8 mouse cellular contexts compared by ENCODE assay signal in the genomic region with DNA sequence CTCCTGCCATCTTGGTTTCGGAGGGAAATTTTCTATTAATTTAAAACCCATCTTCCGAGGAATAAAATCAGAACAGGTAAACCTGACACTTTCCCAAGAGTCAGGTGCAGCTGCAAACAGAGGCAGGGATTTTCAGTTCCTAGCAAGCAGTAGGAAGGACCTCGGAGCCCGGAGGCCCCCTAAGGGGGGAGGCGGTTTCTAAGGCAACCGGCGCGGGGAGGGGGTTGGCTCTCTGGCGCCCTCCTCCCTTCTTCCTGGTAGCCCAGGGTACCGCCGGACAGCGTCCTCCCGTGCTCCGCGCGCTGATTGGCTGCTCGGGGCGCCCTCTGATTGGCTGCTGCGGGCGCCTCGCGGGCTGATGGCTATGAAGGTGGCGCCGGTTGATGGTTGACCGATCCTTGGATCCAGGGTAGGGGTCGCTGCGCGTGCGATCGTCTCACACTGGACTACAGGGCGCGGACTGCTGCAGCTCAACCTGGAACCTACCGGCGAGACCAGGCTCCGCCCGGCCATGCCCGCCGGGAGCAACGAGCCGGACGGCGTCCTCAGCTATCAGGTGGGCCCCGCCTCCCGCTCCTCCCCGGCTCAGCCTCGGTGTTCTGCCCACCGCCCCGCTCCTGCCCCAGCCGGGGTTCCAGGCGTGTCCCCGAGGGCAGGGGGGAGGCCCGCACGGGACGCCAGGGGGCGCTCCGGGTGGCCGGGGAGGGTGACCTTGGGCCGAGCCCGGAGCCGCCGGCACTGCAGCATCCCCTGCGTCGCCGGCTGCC. TPM values are rescaled to one million over a fixed set of nuclear protein-coding genes. Genes with fewer than 3 reads are reported as not detected.
DNase-seq lines count a peak whose midpoint lies in the region; ATAC-seq lines count a peak whose summit lies in the region.

A gene (plus strand): TSS at position 329 of the 767 bp plus-strand sequence.

- peak within 1 kb of the TSS; percentile 95 for H3K27ac ChIP-seq in hindbrain, embryonic 13.5 days

- peak within 1 kb of the TSS; percentile 69 for H3K4me2 ChIP-seq in hindbrain, embryonic 13.5 days

- peak within 1 kb of the TSS; percentile 92 for H3K9ac ChIP-seq in hindbrain, embryonic 13.5 days

- H3K27me3 ChIP-seq in hindbrain, embryonic 13.5 days, result no peaks in the 10 kb centered on the region

- peak within 1 kb of the TSS; percentile 87 for H3K4me3 ChIP-seq in hindbrain, embryonic 13.5 days

- under 1% methylated on average over 64 of the region's 64 CpGs for WGBS in hindbrain, embryonic 13.5 days

- peaks cover 38% of the 10 kb centered on the region for H3K4me1 ChIP-seq in hindbrain, embryonic 13.5 days (replicated peaks)

- DNase-seq in Muller cell, postnatal 12 days (ENCODE audit: inconsistent ontology term), result peak; percentile 95
- DNase-seq in cerebellum, postnatal 14 days, result peak; percentile 97
- peak; percentile 84 to 87 for DNase-seq in frontal cortex, postnatal 25 days (ENCODE audit: low spot score in 2 of 2)
- DNase-seq in layer of hippocampus, postnatal 36 days, result peak; percentile 92 to 95
- DNase-seq in lung, postnatal 25 days (ENCODE audit: low spot score), result peak; percentile 87
- DNase-seq in retina, adult 2 months (ENCODE audit: low read depth, low spot score), result peak; percentile 79
- DNase-seq in thymus, postnatal 25 days, result peak; percentile 88

- H3K36me3 ChIP-seq in hindbrain, embryonic 13.5 days, result peaks cover 15% of the 10 kb centered on the region

- H3K9me3 ChIP-seq in hindbrain, embryonic 13.5 days, result no peaks in the 10 kb centered on the region

- ATAC-seq in hindbrain, embryonic 13.5 days (ENCODE audit: low FRiP score), result peak; percentile 95

RNA-seq across cellular contexts. Expression of the gene that starts here (rescaled TPM):
- polyA plus RNA-seq in hindbrain, embryonic 13.5 days (2015; fragmentation: Nextera tagmentation; extraction: Ambion mirVana), result 25.7 and 26.2 TPM in 2 replicates
- 10 to 100 TPM; 79.4 to 90.0 TPM for total RNA-seq in layer of hippocampus, postnatal 36 days (2021)

Comparison
In these comparisons a context has a peak if more than half of its experiments do, and no peak if none do; other contexts are left out.
1. Peak in every context shown above with its lines: DNase-seq, ATAC-seq, H3K4me3 ChIP-seq and H3K27ac ChIP-seq.